Mouse (Mus musculus): ENCODE measurements around the gene Cpeb3.
A peak's percentile ranks its signal among the peaks of the same experiment; 100 is the strongest.
"Not testable (repeated sequence)": the region's sequence is repeated elsewhere in the genome, so short reads cannot be mapped to it uniquely, and the experiment has no call there.

Gene Cpeb3

DNA sequence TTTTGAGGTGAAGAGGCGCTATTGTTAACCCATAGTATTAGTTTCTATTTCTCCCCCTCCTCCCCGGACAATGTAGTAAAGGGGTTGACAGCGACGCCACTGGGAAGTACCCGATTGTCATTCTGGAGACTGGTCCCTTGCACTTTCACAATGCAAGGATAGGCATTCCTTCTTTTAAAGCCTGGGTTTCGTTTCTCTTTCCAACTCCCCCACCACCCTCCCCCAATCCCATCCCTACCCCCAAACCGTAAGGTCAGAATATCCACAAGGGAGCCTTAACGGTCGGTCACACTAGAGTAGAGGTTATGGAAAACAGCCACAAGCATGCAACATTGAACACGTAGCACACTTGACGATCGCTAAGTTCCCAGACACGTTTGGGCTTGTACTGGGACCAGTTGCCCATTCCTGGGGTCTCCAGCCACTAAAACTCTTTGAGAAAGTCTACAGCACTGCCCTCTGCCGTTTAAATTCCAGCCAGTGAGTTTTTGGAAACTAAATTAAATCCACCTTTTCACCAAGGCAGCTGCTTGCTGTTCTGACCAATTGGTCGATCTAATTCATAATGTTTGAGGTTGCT, at the start of gene Cpeb3:
Gene Cpeb3 (minus strand): TSS at position 426 of the 580 bp plus-strand sequence.
- DNase-seq (ENCODE audit: low spot score in 2 of 2): peak in 1 of 2 experiments; percentile 30

- no peak for DNase-seq (ENCODE audit: low spot score in 2 of 2)
Measured at GRCm38 (mm10) chr19:37255321-37255720, 46.9 kb upstream of the Cpeb3 start.

DNA sequence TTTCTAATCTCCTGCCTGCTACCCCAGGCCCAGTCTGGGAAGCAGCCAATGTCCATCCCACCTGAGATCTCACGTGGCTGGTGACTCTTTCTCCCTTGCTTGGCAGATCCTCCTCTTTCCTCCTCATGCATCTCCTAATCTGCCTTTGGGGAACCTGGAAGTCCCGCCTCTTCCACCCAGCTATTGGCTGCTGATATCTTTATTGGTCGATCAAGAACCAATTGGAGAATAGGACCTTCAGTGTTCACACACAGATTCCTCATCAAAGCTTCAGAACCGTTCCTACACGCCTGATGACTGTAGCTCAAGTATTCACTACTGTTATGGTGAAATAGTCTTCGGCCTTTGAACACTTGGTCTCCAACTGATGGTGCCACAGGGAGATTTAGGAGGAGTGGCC, 43.7 kb upstream of the Cpeb3 start:
- DNase-seq (ENCODE audit: low spot score in 2 of 2): no peak

GRCm38 (mm10) chr19:37248199-37248598, 39.8 kb upstream of the Cpeb3 start:
- no peak for DNase-seq (ENCODE audit: low spot score in 2 of 2)

GRCm38 (mm10) chr19:37246859-37247258, 38.5 kb upstream of the Cpeb3 start:
- DNase-seq (ENCODE audit: low spot score in 2 of 2): no peak

DNA sequence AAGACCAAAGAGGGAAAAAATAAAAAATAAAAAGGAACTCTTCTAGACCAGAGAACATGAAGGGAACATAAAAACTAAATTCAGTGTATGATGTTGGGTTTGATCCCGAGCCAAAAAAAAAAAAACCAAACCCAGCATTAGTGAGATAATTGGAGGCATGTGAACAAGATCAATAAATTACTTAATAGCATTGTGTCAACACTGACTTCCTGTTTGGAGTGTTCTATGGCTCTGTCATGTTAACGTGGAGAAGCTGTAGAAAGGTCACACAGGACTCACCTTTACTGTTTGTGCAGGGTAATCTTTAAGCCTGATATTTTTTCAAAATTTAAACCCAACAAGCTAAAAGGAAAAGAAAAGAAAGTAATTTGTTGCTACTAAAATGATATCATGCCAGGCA, 34.3 kb upstream of the Cpeb3 start:
- no peak for DNase-seq (ENCODE audit: low spot score in 2 of 2)

- DNase-seq (ENCODE audit: low spot score in 2 of 2): no peak
Measured at GRCm38 (mm10) chr19:37241201-37241600, 32.8 kb upstream of the Cpeb3 start.

GRCm38 (mm10) chr19:37239096-37239495, 30.7 kb upstream of the Cpeb3 start:
- peak in 1 of 2 experiments; percentile 33 for DNase-seq (ENCODE audit: low spot score in 2 of 2)

DNA sequence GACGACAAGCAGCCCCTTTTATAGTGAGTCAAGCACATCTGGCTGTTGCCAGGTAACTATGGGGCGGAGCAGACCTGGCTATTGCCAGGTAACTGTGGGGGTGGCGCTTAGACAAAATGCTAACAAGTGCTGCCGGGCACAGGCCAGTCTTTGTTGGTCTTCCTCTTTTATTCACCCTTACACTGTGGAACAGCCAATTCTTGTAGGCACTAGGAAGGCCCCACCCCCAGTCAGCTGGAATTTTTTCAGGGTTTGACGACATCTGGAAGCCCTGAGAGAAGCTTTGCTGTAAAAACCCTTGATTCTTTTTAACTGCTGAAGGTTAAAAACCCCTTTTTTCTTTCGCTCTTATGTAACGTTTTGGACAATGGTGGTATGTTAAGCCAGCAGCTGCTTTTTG, 30.2 kb upstream of the Cpeb3 start:
- peak in 1 of 2 experiments; percentile 25 for DNase-seq (ENCODE audit: low spot score in 2 of 2)

DNA sequence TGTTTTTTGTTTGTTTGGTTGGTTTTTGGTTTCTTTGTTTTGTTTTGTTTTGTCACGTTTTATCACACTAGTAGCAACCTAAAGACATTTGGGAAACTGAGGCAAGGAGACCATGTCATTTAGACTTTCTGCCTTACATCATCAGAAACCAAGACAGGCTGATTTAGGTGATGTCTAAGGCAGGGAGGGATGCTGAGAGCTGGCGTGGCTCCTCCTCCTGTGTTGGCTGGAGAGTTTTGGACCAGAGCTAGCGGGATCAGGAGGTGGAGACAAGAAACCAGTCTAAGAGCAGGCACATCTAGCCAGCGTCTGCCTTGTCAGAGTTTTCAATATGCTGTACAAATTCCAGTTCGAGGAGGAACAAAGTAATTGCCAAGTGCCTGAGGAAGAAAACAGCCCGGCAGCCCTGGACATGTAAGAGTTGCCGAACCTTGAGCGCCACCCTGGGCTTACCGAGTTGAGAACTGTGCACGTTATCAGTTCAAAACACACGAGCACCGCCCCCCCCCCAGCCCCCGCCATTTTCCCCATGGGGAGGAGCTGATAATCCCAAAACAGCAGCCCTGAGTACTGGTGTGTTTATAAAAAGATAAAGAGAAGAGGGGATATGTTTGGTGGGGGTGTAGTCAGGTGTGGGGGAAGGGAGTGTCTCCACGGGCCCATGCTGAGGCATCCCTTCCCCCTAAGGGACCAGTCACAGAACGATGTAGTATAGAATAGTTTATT, 29.5 kb upstream of the Cpeb3 start:
- DNase-seq (ENCODE audit: low spot score in 2 of 2): peak; percentile 59 to 66

- peak; percentile 25 to 39 for DNase-seq (ENCODE audit: low spot score in 2 of 2)
Measured at GRCm38 (mm10) chr19:37237306-37237705, 28.9 kb upstream of the Cpeb3 start.

GRCm38 (mm10) chr19:37235818-37236217, 27.4 kb upstream of the Cpeb3 start:
- DNase-seq (ENCODE audit: low spot score in 2 of 2): peak; percentile 69

DNA sequence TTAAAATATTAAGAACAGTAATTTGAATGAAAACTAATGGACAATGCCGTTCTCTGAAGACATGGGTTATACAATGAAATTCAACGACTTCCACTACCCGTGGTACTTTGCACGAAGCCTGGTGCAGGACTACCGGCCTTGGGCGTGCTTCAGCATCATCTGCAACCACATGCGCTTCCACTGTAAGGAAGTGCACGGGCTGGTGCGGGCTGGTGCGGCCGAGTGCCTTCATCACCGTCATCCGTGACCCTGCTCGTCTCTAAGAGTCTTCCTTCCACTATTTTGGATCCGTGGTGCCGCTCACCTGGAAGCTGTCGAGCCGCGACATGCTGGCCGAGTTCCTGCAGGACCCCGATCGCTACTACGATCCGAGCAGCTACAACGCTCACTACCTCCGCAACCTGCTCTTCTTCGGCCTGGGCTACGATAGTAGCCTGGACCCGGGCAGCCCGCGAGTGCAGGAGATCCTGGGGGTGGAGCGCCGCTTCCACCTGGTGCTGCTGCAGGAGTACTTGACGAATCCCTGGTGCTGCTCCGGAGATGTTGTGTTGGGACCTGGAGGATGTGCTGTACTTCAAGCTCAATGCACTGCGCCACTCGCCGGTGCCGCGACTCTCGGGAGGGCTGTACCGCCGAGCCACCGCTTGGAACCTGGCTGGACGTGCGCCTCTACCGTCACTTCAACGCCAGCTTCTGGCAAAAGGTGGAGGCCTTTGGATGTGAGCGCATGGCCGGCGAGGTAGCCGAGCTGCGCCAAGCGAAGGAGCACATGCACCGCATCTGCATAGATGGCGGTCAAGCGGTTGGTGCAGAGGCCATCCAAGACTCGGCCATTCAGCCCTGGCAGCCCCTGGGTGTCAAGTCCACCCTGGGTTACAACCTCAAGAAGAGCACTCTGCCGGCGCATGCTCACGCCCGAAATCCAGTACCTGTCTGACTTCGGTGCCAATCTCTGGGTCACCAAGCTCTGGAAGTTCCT, 25.4 kb upstream of the Cpeb3 start:
- peak in 1 of 2 experiments; percentile 40 for DNase-seq (ENCODE audit: low spot score in 2 of 2)

GRCm38 (mm10) chr19:37232598-37232997, 24.2 kb upstream of the Cpeb3 start:
- DNase-seq (ENCODE audit: low spot score in 2 of 2): not testable (repeated sequence)

DNA sequence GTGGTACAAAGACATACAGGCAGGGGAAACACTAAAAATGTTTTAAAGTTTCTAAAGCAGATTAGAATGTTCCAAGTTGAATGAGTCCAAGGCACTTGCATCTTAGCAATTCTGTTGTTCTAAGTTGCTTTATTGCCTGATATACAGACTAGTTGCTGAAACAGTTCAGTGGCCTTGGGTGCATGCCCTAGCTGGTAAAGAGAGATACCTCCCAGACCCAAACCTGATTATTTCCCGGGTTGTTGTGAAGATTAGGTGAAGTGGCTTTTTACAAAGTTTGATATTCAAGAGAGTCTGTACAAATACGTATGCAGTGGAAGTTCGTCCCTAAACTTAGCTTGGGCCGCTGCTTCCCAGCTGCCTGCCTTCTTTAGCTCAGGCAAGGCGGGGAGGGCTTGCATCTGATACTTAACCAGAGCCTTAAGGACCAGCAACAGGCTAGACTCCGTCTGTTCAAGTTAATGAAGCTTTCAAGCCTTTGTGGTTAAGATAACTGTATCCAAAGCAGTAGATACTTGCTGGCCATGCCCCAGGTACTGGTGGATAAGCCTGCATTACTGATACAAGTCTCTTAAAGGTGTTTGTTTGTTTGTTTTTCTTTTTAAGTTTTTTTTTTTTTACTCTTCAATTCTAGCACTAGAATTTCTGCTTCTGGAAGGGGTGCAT, 16.9 kb upstream of the Cpeb3 start:
- DNase-seq (ENCODE audit: low spot score in 2 of 2): no peak

DNA sequence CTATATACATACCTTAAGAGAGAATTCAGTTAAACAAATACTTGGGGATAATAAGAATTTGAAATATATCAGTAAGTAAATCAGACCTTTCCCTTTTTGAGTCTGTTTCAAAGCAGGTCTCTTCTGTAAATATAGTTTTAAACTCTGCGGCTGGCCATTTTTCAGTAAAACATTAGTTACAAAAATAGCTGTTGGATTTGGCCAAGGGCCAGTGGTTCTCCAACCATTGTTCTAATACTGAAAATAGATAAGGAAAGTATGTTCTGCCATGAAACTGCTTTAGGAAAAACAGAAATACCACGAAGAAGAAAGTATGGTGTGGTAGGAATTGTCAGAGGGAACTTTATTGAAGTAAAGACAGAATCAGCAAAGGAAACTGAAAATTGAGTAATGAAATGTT, 6.3 kb upstream of the Cpeb3 start:
- DNase-seq (ENCODE audit: low spot score in 2 of 2): no peak

GRCm38 (mm10) chr19:37211416-37211815, 3.0 kb upstream of the Cpeb3 start:
- no peak for DNase-seq (ENCODE audit: low spot score in 2 of 2)

DNA sequence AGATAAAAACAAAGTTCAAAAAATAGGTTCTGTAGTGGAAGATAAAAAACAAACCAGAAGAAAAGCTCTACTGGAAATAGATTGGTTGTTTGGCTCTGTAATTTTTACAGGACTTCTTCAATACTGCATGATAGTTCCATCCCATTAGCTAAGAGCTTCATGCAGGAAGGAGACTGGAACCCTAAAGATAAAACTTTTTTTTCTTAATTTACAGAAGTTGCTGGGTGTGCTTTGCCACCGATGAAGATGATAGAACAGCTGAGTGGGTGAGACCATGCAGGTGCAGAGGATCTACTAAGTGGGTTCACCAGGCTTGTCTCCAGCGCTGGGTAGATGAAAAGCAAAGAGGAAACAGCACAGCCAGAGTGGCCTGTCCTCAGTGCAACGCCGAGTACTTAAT, 2.1 kb upstream of the Cpeb3 start:
- no peak for DNase-seq (ENCODE audit: low spot score in 2 of 2)

DNA sequence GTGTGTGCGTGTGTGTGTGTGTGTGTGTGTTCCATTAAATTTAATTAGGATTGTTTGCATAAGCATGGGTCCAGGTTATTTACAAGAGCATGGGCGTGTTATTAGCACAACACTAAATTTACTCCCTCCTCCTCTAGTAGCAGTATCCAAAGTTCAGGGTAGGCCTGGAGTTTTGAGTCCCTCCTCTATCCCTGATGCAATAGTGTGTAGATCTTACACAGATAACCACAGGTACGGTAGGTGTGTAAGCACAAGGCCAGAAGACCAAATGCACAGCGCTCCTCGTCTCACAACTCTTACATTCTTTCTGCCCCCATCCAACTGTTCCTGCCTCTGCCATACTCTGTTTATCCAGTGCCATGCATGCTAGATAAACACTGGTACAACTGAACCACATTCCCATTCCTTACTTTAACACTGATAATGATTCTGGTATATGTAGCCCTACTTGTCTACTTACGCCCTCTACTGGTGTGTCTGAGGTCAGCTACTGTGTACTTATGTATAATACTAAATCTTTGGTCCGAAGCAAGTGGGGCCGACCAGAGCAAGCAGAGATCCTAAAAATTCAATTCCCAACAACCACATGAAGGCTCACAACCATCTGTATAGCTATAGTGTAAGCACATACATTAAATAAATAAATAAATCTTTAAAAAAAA, 1.2 kb upstream of the Cpeb3 start:
- no peak for DNase-seq (ENCODE audit: low spot score in 2 of 2)

- no peak for DNase-seq (ENCODE audit: low spot score in 2 of 2)
Measured at GRCm38 (mm10) chr19:37208986-37209385, 585 bp upstream of the Cpeb3 start.
